Mouse (Mus musculus): ENCODE measurements around the gene Rbms1.

GRCm38 (mm10) chr2:60893042-60893441 lies 70.0 kb downstream of the Rbms1 start:
- no peak for TF ChIP-seq POLR2A (IDR thresholded peaks at IDR 0.05; ENCODE audit: low read depth, low read length)
- TF ChIP-seq CTCF (IDR thresholded peaks at IDR 0.05; ENCODE audit: extremely low read depth, insufficient read depth, insufficient read length, insufficient replicate concordance) = no peak
